Mouse (Mus musculus) small intestine, adult 2 months (tissue): ENCODE measurements around the gene Map1b. TPM values are rescaled to one million over a fixed set of nuclear protein-coding genes. Genes with fewer than 3 reads are reported as not detected.

ENCODE experiments used
- H3K27ac ChIP-seq: fragments of 200-500 bp; 2 replicates; pipeline ENCODE4 v1.5.1; 2012; ENCODE audit warnings: low read depth, low read length, control low read depth, inconsistent platforms; ENCODE audit not compliant: insufficient read depth
- H3K27me3 ChIP-seq: fragments of 200-500 bp; 2 replicates; pipeline ENCODE4 v1.6.1; 2012; ENCODE audit warnings: mild to moderate bottlenecking, moderate library complexity, low read length, inconsistent platforms; ENCODE audit not compliant: control insufficient read depth, insufficient read depth
- H3K36me3 ChIP-seq: fragments of 200-500 bp; 2 replicates; pipeline ENCODE4 v1.6.1; 2012; ENCODE audit warnings: mild to moderate bottlenecking, low read length, control low read depth, inconsistent platforms; ENCODE audit not compliant: control insufficient read depth, insufficient read depth
- H3K4me1 ChIP-seq: fragments of 200-500 bp; 2 replicates; pipeline ENCODE4 v1.6.1; 2012; ENCODE audit warnings: low read length, inconsistent platforms, mixed read lengths; ENCODE audit not compliant: control insufficient read depth, insufficient read depth, insufficient read length
- H3K4me3 ChIP-seq: fragments of 200-500 bp; 2 replicates; pipeline ENCODE4 v1.5.1; 2012; ENCODE audit warnings: low read depth, mild to moderate bottlenecking, control low read depth, inconsistent platforms, low read length, moderate library complexity
- CTCF ChIP-seq: fragments of 200-500 bp; IDR thresholded peaks from 2 replicates; pipeline ENCODE4 v1.5.1; 2012; ENCODE audit warnings: low read depth, mild to moderate bottlenecking, control low read depth, inconsistent platforms, low read length, moderate library complexity, mixed read lengths; ENCODE audit not compliant: insufficient replicate concordance, insufficient read length; ENCODE audit errors: extremely low read depth
- POLR2A ChIP-seq: fragments of 200-500 bp; IDR thresholded peaks from 2 replicates; pipeline ENCODE4 v1.6.1; 2012; ENCODE audit warnings: low read depth, mild to moderate bottlenecking, control low read depth, inconsistent platforms, low read length, moderate library complexity
- WGBS: fragments of 180-500 bp; shearing (Covaris S2); methylation state at CpG from one replicate; pipeline ENCODE4 v1.1.7; 2018; 5-methylcytosine and 5-hydroxymethylcytosine counted together
- polyA plus RNA-seq: library from polyadenylated mRNA; depleted of rRNA; stranded (reverse); fragments of >200 nt; gene quantifications from 2 replicates; pipeline ENCODE4 v1.2.3, GENCODE M21; 2012

Map1b gene
- polyA plus RNA-seq, 1 experiment, result 0.74 TPM

GRCm38 (mm10) chr13:99557331-99557730, 41.0 kb upstream of the Map1b start:
- no peak overlapping the region for H3K27ac ChIP-seq
- no peak for TF ChIP-seq POLR2A
- H3K36me3 ChIP-seq, result no peaks in the 10 kb centered on the region
- H3K4me3 ChIP-seq, result no peak overlapping the region
- H3K4me1 ChIP-seq, result no peaks in the 10 kb centered on the region
- 70% methylated on average over 5 of the region's 5 CpGs for WGBS
- H3K27me3 ChIP-seq, result no peaks in the 10 kb centered on the region

- Histone ChIP-seq H3K4me1 (no peaks in the 10 kb centered on the region), H3K4me3 (no peak overlapping the region), H3K36me3 (no peaks in the 10 kb centered on the region), H3K27ac (no peak overlapping the region), H3K27me3 (no peaks in the 10 kb centered on the region)
- WGBS, result 29% methylated on average over 8 of the region's 8 CpGs
- no peak for TF ChIP-seq CTCF
- no peak for TF ChIP-seq POLR2A
Measured at GRCm38 (mm10) chr13:99554960-99555359, 38.6 kb upstream of the Map1b start.

GRCm38 (mm10) chr13:99554466-99554865, 38.1 kb upstream of the Map1b start:
- Histone ChIP-seq H3K4me3 (no peak overlapping the region), H3K27me3 (no peaks in the 10 kb centered on the region), H3K4me1 (no peaks in the 10 kb centered on the region), H3K27ac (no peak overlapping the region), H3K36me3 (no peaks in the 10 kb centered on the region)
- 77% methylated on average over 6 of the region's 6 CpGs for WGBS
- TF ChIP-seq CTCF (no peak), POLR2A (no peak)

- no peaks in the 10 kb centered on the region for H3K4me1 ChIP-seq
- TF ChIP-seq POLR2A (no peak), CTCF (no peak)
- no peaks in the 10 kb centered on the region for H3K36me3 ChIP-seq
- no peak overlapping the region for H3K27ac ChIP-seq
- WGBS, result 91% methylated on average over 4 of the region's 4 CpGs
- no peak overlapping the region for H3K4me3 ChIP-seq
- H3K27me3 ChIP-seq, result no peaks in the 10 kb centered on the region
Measured at GRCm38 (mm10) chr13:99552381-99552780, 36.0 kb upstream of the Map1b start.

- Histone ChIP-seq H3K4me1 (no peaks in the 10 kb centered on the region), H3K4me3 (no peak overlapping the region), H3K27ac (no peak overlapping the region), H3K36me3 (no peaks in the 10 kb centered on the region), H3K27me3 (no peaks in the 10 kb centered on the region)
- WGBS, result 80% methylated on average over 12 of the region's 12 CpGs
- no peak for TF ChIP-seq POLR2A
- TF ChIP-seq CTCF, result no peak
Measured at GRCm38 (mm10) chr13:99550679-99551369, 34.5 kb upstream of the Map1b start.

- 67% methylated on average over 4 of the region's 4 CpGs for WGBS
- TF ChIP-seq CTCF, result no peak
- TF ChIP-seq POLR2A, result no peak
- no peaks in the 10 kb centered on the region for H3K27me3 ChIP-seq
- H3K4me3 ChIP-seq, result no peak overlapping the region
- H3K4me1 ChIP-seq, result no peaks in the 10 kb centered on the region
- no peaks in the 10 kb centered on the region for H3K36me3 ChIP-seq
- H3K27ac ChIP-seq, result no peak overlapping the region
Measured at GRCm38 (mm10) chr13:99550060-99550459, 33.7 kb upstream of the Map1b start.

GRCm38 (mm10) chr13:99549584-99549983, 33.2 kb upstream of the Map1b start:
- WGBS, result 37% methylated on average over 9 of the region's 9 CpGs
- no peak overlapping the region for H3K4me3 ChIP-seq
- H3K4me1 ChIP-seq, result no peaks in the 10 kb centered on the region
- H3K36me3 ChIP-seq, result no peaks in the 10 kb centered on the region
- H3K27ac ChIP-seq, result no peak overlapping the region
- H3K27me3 ChIP-seq, result no peaks in the 10 kb centered on the region
- TF ChIP-seq CTCF (no peak), POLR2A (no peak)

- no peak overlapping the region for H3K4me3 ChIP-seq
- 31% methylated on average over 5 of the region's 5 CpGs for WGBS
- H3K27me3 ChIP-seq, result no peaks in the 10 kb centered on the region
- H3K27ac ChIP-seq, result no peak overlapping the region
- no peaks in the 10 kb centered on the region for H3K4me1 ChIP-seq
- no peak for TF ChIP-seq POLR2A
- TF ChIP-seq CTCF, result no peak
- no peaks in the 10 kb centered on the region for H3K36me3 ChIP-seq
Measured at GRCm38 (mm10) chr13:99546832-99547231, 30.5 kb upstream of the Map1b start.
